Mouse (Mus musculus) heart, adult 18-20 months (tissue): Measurements from ENCODE around the gene Pdhb. TPM values are rescaled to one million over a fixed set of nuclear protein-coding genes. Genes with fewer than 3 reads are reported as not detected.

Experiments used
- DNase-seq, 2 experiments: peaks; one replicate each; pipeline ENCODE4 v3.0.0; 2021 to 2022; ENCODE audit warnings: mixed read lengths in 1 of 2
- long read RNA-seq, 2 experiments: library from polyadenylated mRNA; stranded (forward); transcript quantifications; one replicate each; pipeline ENCODE4 v2.0.0; 2021
- total RNA-seq, 2 experiments: library from RNA; stranded (reverse); gene quantifications; 2 replicates each; pipeline ENCODE4 v1.2.3; 2021

The Pdhb gene
- total RNA-seq, result 100 to 1,000 TPM; 840 to 892 TPM
- long read RNA-seq, experiment 1, transcript Pdhb-201 (10 exons, 1,513 nt), result major isoform, 588 of 630 reads
- long read RNA-seq, experiment 1, partial matches to known transcripts, result 14 of 630 reads
- long read RNA-seq, experiment 1, other reads (novel, unspliced or antisense), result 27 of 630 reads
- long read RNA-seq, experiment 2, transcript Pdhb-201 (10 exons, 1,513 nt), result major isoform, 395 of 430 reads
- long read RNA-seq, experiment 2, partial matches to known transcripts, result 17 of 430 reads
- long read RNA-seq, experiment 2, other reads (novel, unspliced or antisense), result 15 of 430 reads

DNA sequence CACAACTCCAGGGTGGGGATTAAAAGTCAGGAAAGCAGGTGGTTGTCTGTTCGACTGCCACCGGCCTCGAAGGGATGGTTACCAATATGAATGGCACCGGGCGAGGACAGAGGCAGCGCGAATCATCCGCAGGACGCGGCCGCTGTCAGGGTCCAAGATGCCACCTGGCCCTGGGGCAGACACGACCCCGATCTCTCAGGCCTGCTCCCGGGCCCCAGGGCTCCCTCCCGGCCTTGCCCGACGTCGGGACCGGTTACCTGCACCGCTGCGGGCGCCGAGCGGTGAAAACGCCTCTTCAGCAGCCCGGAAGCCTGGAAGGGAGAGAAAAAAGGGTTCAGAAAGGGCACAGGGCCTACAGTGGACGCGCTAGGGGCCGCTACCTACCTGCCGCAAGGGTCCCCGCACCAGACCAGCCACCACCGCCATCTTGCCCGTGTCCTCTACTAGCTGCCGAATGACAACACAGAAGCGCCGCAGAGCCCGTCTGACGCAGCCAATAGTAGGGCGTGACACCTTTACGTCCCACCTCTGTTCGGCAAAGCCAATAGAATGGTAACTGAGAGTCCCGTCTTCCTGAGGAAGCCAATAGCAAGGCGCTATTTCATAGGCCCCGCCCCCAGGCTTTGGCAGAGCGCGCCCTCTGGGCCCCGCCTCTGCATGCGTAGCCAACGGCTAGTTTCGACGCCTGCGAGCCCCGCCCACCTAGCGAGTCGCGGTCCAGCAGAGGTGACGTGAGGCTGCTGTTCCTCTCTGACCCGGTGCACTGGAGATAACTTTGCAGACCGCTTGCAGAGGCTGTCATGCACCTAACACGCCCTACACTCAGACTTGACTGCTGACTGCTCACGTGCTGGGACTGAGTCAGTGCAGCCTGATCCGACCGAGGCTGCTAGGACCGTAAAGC, at the start of gene Pdhb:
Gene Pdhb, minus strand, starts transcription at position 519 of the 904 bp plus-strand sequence.
- DNase-seq, result peak; percentile 99 to 100

DNA sequence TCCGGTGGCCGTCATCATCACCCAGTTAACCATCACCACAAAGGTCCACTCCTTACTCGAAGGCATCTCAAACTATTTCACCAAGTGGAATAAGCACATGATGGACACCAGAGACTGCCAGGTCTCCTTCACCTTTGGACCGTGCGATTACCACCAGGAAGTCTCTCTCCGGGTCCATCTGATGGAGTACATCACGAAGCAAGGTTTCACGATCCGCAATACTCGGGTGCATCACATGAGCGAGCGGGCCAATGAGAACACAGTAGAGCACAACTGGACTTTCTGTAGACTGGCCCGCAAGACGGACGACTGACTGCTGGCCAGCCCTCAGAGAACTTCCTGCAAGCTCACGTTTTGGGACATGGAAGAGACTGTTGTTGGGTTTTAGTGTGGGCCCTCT, 49.7 kb upstream of the Pdhb start:
- DNase-seq, result no peak

DNA sequence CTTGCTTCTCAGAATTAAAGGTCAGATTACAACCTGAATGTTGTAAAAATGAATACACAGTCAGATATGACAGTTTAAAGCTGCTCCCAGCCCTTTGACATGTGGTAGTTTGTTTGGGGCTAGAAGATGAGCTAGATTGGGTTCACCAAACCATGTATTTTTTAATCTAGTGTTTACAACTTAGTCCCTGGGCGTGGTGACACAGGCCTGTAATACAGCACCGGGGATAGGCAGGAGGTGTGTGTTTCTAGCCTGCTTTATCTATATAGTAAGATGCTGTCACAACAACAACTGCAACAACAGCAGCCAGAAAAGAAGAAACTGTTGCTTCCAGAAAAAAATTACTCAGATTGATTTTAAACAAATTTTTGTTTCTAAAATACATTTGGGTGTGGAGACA, 48.1 kb upstream of the Pdhb start:
- DNase-seq, result no peak

DNA sequence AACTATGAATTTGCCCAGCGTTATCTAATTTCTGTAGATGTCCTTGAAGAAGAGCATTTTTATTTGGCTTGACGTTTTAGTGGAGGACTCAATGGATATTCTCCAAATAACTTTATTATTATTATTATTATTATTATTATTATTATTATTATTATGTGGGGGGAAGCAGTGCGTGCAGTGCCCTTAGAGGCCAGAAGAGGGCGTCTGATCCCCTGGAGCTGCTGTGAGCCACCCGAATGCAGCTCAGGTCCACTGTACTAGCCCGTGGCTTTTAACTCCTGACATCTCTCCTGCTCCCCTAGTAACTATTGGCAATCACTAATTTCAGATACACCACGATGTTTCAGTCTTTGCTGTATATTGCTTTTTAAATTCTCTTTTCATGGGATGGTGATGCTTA, 47.5 kb upstream of the Pdhb start:
- DNase-seq, result peak in 1 of 2 experiments; percentile 19

DNA sequence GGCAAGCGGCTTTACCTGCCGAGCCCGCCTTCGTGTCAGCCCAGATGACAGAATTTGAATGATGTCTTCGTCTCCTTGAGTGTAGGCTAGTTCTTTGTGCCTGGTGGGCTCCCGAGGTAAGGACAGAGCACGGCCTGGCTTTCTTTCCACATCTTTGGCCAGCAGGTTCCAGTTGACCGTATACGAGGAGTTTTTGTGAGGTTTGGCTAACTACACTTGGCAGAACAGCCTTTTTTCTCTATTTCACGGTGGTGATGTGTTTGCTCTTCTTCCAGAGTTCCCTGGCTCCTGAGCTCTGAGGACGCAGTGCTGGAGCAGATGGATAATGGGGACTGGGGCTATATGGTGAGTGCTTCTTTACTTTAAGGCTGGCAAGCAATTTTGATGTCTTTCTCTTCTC, 47.1 kb upstream of the Pdhb start:
- DNase-seq, result no peak

DNA sequence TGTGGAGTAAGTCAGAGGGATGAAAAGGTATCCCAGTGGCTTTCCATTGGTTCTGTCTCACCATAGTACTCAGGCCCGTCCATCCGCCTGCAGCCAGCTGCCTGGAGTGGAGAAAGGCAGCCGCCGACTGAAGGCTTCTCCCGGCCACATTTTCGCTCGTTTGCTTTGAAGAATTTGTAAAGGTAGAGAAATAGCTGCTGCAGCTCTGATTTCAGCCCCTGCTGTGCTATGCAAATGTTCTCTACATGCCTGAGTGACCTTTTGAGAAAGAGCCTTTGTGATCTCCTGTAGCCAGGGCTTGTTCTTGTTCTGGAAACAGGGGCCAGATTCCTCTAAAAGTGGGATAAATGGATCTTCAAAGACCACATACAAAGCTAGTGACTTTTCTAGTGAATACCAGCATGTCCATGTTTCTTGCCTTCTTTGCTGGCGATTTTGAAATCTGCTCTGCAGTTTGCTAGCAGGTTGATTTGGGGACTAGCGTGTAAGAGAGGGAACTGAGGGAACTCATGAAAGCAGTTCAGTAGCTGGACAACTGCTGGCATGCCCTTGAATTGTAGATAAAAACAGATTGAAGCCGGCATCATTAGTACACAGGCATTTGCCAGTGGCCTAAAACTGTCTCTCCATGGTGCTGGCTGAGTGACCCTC, 46.0 kb upstream of the Pdhb start:
- peak in 1 of 2 experiments; percentile 20 for DNase-seq

DNA sequence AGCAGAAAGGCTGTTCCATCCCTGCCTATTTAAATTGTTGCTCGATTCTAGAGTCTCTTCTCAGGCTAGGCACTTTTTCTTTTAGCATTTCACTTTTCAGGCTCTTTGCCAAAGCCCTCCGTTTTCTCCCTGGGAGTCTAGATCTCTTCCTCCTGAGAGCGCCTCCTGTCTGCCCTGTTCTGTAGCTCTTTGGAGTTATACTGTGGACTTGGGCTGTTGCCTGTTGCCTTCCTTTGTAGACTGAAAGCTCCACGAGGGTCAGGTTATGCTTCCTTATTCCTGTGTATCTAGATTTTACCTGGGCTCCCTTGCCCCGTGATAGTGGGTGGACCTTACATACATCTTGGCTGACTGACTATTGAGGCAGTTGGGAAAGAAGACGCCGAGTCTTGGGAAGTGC, 45.4 kb upstream of the Pdhb start:
- DNase-seq, result no peak

DNA sequence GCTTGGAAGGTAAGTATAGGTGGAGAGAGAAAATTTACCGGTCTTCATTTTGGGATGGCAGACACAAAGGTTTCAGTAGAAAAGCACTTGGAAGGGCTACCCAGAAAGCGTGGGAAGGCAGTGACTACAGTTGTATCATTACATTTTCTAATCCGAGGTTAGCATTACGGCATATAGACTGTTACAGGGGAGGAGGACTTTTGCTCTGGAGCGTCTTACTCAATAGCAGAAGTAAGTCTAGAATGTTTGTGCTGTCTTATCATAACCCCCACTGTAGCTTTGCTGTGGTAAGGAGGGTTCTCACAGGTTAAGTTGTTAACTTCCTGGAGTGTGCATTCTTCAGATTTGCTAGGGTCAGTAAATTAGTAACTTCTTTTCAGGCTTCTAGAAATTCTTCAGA, 43.3 kb upstream of the Pdhb start:
- DNase-seq, result no peak

DNA sequence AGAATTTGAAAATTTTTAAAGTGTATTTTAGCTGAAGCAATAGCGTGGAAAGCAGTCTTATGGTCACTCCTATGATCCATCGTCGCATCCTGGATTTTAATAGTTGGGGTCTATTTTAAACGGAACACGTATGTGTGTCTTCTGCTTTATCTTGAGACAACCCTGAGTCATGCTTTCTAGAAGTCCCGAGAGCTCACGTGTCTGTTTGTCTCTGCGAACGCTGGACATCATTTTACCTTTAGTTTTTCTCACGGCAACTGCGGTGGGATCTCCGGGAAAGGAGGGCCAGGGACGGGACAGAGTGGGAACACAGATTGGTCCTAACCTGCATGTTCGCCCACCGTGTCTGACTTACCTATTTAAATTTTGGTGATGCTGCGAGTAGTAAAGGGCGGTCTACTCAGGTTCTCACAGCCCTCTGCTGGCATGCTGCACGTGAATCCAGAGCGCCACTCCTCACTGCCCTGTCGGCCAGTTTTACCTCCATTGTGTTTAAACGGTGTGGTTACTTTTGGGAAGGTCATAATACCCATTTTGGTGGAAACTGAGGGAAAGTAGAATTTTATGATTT, 42.5 kb upstream of the Pdhb start:
- DNase-seq, result peak in 1 of 2 experiments; percentile 17

DNA sequence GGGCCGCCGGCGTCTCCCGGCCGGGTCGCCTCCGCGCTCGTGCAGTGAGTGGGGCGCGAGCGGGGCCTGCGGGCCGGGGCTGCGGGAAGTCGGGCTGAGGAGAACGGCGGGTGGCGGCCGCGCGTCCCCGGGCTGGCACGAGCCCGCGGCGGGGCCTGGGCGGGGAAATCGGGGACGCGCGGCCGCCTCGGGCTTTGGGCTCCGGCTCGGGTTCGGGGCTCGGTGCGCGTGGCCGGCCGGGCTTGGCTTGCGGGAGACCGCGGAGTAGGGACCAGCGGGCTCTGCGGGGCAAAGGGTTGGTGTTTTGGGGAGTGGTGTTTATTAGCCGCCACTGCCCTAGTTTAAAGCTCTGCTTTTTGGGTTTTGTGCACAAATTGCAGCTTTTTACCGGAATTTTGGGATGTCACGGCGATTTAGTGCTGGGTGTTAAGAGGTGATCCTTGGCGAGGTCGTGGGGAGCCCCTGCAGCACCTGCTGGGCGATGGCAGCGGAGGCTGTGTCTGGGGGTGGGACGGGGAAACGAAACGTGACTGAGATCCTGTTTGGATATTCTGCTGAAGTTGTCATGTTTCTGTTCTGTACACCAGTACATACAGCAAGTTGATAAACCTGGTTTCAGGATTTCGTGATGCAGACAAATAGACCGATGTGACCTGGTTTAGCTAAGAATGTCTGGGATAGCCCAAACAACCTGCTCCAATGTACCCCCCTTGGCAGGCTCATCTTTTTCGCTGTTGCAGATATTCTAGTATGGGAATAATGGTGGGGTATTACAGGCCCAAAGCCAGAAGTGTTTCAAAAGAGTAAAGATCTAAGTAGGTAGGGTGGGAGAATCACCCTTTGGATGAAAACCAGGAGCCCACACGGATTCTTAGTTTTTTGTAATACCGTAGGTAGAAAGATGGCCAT, 41.7 kb upstream of the Pdhb start:
- peak; percentile 79 to 83 for DNase-seq

DNA sequence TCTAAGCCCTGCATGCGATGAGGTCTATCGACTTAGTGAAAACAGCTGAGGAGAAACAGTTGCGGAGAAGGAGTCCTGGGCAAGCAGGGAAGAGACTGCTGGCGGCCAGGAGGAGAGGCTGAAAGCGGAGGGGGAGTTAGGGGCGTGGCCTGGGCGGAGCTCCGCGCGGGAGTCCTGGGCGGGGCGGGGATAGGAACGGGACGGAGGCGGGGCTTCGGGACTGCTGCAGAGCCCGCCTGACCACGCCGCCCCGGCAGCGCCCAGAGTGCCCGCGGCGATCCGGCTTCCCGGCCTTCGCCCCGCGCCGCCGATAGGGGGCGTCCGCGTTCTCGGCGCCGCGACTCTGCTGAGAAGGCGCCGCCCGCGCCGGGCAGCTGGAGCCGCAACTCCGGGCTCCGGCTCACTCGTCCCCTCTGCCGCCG, 41.0 kb upstream of the Pdhb start, which contains the start of gene Kctd6:
Gene Kctd6, plus strand, starts transcription at position 338 of the 422 bp plus-strand sequence.
- DNase-seq, result peak; percentile 99

DNA sequence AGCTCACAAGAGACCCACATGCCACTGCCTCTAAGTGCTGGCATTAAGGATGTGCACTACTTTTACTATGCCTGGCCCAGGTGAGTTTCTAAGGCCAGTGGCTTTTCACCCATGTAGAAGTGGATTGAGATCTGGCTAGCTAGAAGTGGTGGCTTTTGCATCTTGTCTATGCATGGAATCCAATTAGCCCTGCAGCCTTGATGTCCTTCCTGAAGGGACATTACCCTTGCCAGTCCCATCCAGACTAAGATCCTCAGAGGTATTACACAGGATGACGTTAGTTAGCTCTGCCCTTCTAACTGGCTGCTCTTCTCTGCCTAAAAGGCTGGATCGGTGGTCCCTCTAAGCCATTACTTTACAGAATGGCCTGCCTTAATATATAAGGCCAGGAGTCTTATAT, 40.2 kb upstream of the Pdhb start:
- DNase-seq, result no peak

DNA sequence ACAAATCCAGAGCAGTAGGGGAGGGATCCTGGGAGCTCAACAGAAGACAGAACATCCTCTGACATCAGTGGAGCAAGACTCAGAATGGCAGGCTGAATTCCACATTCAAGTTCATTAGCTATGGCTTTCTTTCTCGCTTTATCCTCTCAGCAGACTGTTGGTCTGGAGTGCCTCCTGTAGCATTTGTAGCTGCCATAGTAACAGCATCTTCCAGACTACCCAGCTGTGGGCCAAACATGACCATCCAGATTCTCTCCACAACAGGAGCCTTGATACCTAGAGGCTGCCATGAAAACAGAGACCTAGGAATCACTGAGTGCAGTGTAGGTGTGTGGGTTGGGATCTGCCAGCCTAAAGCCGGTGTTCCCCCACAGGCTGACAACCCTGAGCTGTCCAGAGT, 37.1 kb upstream of the Pdhb start:
- no peak for DNase-seq

DNA sequence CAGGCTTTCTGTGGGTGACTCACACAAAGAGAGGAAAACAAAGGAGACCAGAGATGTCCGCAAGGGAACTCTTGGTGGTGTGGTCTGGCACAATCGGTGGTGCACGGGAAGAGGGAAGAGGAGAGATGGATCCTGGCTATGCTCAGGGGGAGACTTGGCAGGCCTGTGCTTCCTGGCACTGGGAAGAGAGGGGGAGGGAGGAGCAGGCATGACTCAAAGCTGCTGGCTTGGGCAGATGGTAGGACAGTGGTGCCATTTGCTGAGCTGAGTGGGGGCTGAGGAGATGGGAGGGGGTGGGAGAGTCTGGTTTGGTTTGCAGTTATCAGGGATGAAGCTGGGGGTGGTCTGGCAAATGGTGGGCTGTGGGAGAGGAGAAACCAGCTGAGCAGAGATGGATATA, 36.1 kb upstream of the Pdhb start:
- no peak for DNase-seq

DNA sequence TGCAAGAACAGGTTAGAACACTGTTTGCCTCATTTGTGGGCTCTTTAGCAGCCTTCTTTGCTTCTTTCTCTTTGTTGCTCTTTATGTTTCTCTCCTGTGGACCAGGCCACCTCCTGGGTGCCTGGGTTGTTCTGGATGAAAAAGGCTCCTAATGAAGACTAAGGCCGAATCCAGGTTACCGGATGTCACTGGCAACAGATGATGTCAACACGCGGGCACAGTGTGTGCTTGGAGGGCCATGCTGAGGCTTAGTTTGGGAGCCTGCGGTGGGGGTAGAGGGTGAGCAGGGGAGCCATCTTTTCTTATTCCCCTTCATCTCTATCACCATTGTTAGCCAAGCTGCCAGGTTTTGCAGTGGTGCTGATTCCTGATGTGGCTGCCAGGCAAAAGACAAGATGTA, 34.7 kb upstream of the Pdhb start:
- DNase-seq, result no peak

DNA sequence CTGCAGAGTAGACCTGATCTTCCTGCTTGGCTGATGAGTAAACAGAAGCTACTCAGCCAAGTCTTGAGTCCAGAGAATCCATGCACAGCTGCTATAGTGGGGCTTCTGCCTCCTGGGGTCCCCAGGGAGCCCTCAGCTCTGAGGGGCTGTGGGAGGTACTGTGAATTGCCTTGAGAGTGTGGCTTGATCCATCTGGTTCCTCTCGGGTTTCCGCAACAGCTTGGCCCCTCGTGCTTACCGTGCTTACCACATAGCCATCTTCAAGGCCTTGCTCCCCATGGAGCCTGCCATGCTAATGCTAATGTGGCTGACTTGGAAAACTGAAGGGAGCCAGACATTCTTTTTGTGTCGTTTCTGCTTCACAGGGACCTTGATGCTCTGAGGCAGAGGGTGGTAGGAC, 34.3 kb upstream of the Pdhb start:
- no peak for DNase-seq

DNA sequence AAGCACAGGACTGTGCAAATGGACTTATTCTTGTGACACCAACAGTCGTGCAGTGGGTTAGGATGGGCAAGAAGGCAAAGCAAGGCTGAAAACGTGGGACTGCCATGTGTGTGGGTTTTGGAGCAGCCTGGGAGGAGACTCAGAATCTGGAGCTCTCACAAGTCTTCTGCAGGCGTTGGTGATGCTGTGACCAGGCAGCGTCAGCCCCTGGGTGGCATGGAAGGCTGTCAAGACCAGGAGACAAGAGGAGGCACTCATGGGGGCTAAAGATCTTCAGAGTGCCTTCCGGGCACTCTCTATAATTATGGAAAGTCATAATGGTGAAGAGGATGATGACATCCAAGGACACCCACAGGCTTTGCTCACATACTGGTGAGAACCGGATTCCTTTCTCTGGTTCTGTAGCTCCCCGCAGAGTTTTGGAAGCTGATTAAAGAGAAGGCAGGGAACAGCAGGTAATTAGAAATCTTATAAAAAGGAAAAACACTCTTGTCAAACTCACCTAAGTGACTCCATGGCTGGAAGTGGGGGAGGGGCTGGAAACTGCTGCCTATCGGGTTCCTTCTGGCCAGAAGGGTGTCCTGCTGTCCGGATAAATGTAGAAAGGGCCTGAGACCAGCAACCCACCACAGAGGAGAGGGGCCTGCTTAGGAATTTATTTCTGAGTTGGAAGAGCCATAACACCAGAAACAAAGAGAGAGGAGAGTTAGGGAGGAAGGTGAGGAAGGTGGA, 33.5 kb upstream of the Pdhb start:
- DNase-seq, result no peak

DNA sequence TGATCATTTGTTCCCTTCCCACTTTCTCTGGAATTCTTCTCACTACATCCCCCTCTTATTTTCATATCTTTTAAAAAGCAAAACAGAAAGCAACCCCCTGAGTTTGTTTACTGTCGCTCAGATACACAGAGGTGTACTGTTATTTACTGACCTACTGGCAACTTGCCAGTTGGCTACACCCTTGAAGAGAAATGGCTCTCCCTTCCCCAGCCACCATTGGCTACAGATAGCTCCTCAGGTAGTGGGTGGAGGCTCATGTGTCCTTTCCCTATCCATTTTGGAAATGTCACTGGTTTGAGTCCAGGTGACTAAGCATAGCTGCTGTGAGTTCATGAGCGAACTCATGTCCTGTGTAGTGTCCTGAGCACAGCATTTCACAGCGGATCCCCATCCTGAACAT, 28.9 kb upstream of the Pdhb start:
- DNase-seq, result no peak

DNA sequence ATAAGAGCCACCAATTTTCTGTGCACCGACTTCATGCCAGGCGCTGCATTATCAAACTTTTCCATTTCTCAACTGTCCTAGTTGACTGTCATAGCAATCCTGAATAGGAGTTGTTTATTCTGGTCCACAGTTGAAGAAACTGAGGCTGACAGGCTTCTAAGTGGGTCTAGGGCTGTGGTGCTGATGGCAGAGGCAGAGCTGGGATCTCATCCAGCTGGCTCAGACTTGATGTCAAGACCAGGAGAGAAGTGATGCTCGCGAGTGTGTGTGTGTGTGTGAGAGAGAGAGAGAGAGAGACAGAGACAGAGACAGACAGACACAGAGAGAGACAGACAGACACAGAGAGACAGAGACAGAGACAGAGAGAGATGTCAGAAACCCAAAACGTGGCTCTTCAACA, 27.9 kb upstream of the Pdhb start:
- DNase-seq, result peak in 1 of 2 experiments; percentile 18

DNA sequence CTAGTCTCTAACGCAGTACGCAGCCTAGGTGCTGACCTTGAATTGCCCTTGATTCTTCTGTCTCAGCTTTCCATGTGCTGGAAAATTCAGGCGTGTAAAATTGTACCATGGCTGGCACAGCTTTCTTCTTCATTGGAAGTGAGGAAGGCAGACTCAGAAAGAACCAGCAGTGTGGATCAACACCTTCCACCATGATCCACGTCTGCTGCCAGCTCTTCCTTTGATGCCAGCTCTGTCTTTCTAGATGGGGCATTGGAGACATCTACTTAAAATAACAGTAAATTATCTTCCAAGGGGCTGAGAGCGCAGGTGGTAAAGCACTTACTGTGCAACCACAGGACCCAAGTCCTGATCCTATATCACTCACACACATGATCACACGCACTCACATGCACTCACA, 19.9 kb upstream of the Pdhb start:
- no peak for DNase-seq
